ENCODE assay signal across 8 mouse cellular contexts in genomic region chr3:87157767-87158291, GRCm38 (mm10). TPM values are rescaled to one million over a fixed set of nuclear protein-coding genes. Genes with fewer than 3 reads are reported as not detected.
DNase-seq lines count a peak whose midpoint lies in the region; ATAC-seq lines count a peak whose summit lies in the region.

No protein-coding gene starts in this region.

- H3K4me2 ChIP-seq in forebrain, embryonic 14.5 days (ENCODE audit: low read length) = no peak overlapping the region
- peak overlapping the region; percentile 35 for H3K4me2 ChIP-seq in intestine, embryonic 15.5 days (replicated peaks)

- DNase-seq in heart, adult 18-20 months = peak; percentile 75 to 76
- DNase-seq in heart, postnatal 25 days (ENCODE audit: low spot score) = no peak
- DNase-seq in forebrain, embryonic 14.5 days (ENCODE audit: low spot score) = no peak
- peak; percentile 56 for DNase-seq in lung, postnatal 14 days
- peak; percentile 72 for DNase-seq in testis, postnatal 10 days (ENCODE audit: low spot score)
- no peak for DNase-seq in frontal cortex, postnatal 36 days (ENCODE audit: low spot score in 2 of 2)
- no peak for DNase-seq in left cerebral cortex, adult 8-10 months (ENCODE audit: low spot score in 2 of 2)

- H3K27me3 ChIP-seq in forebrain, embryonic 14.5 days (replicated peaks; ENCODE audit: control insufficient read depth, insufficient read depth, low read length) = no peaks in the 10 kb centered on the region
- no peaks in the 10 kb centered on the region for H3K27me3 ChIP-seq in intestine, embryonic 15.5 days (replicated peaks)

- H3K9ac ChIP-seq in forebrain, embryonic 14.5 days (ENCODE audit: low read length) = peak overlapping the region; percentile 30; the same call in 1 of the 2 replicates
- H3K9ac ChIP-seq in intestine, embryonic 15.5 days = no peak overlapping the region

- H3K4me1 ChIP-seq in forebrain, embryonic 14.5 days (ENCODE audit: control insufficient read depth, insufficient read depth, low read length) = peaks cover 51% of the 10 kb centered on the region
- H3K4me1 ChIP-seq in intestine, embryonic 15.5 days (replicated peaks) = peaks cover 39% of the 10 kb centered on the region

- no peaks in the 10 kb centered on the region for H3K9me3 ChIP-seq in forebrain, embryonic 14.5 days (replicated peaks; ENCODE audit: control insufficient read depth, low read length)
- H3K9me3 ChIP-seq in intestine, embryonic 15.5 days = no peaks in the 10 kb centered on the region

- WGBS in forebrain, embryonic 14.5 days = 15% methylated on average over 12 of the region's 12 CpGs
- WGBS in intestine, embryonic 15.5 days = 19% methylated on average over 12 of the region's 12 CpGs

- 0 out of 2 replicates have a peak, but pooled peaks cover 5% of the 10 kb centered on the region for H3K36me3 ChIP-seq in forebrain, embryonic 14.5 days (ENCODE audit: control insufficient read depth, insufficient read depth, low read length)
- H3K36me3 ChIP-seq in intestine, embryonic 15.5 days = no peaks in the 10 kb centered on the region

- intact Hi-C loops in heart, postnatal 25 days (cut with DNase I) = no loop called here

- no peak overlapping the region for H3K4me3 ChIP-seq in forebrain, embryonic 14.5 days (ENCODE audit: low read depth, low read length)
- H3K4me3 ChIP-seq in intestine, embryonic 15.5 days (replicated peaks) = no peak overlapping the region

- peak overlapping the region; percentile 33; the same call in 1 of the 2 replicates for H3K27ac ChIP-seq in forebrain, embryonic 14.5 days (ENCODE audit: low read depth, low read length)
- H3K27ac ChIP-seq in intestine, embryonic 15.5 days = peak overlapping the region; percentile 86

- no peak for ATAC-seq in forebrain, embryonic 14.5 days
- ATAC-seq in intestine, embryonic 15.5 days = no peak

RNA-seq across cellular contexts. Expression of gene Kirrel, which starts 16.7 kb away (rescaled TPM):
- 1 to 10 TPM; 5.4 to 6.3 TPM for total RNA-seq in heart, adult 18-20 months (2021)
- total RNA-seq in heart, postnatal 25 days (2021) = 1 to 10 TPM; 7.1 to 8.4 TPM
- polyA plus RNA-seq in forebrain, embryonic 14.5 days (2014; fragmentation: Nextera tagmentation; extraction: Ambion mirVana) = 2.2 and 2.9 TPM in 2 replicates
- 11.0 and 11.8 TPM in 2 replicates for polyA plus RNA-seq in intestine, embryonic 15.5 days (2015; fragmentation: Nextera tagmentation; extraction: Ambion mirVana)
- 1 to 10 TPM; 4.0 to 5.2 (median 4.7) TPM for total RNA-seq in left cerebral cortex, adult 8-10 months (2022)

Comparison
In these comparisons a context has a peak if more than half of its experiments do, and no peak if none do; other contexts are left out.
1. DNase-seq: peak in heart, adult 18-20 months (2 of 2), lung, postnatal 14 days (single experiment) and testis, postnatal 10 days (single experiment); none in heart, postnatal 25 days (single experiment), forebrain, embryonic 14.5 days (single experiment), frontal cortex, postnatal 36 days (0 of 2) and left cerebral cortex, adult 8-10 months (0 of 2).